Mouse (Mus musculus) hindbrain, embryonic 11.5 days (tissue): ENCODE data around the gene Sema3g. TPM values are rescaled to one million over a fixed set of nuclear protein-coding genes. Genes with fewer than 3 reads are reported as not detected.

Experiments
- ATAC-seq: fragments of 200-750 bp; cut with Nextera tagmentation; 2 replicates; pipeline ENCODE4 v1.8.0; 2017; ENCODE audit warnings: mild to moderate bottlenecking, moderate TSS enrichment, moderate library complexity; ENCODE audit not compliant: low FRiP score
- DNase-seq: peaks from one replicate; pipeline ENCODE4 v3.0.0-alpha.2; 2015; ENCODE audit warnings: low spot score
- H3K27ac ChIP-seq: fragments of 300-500 bp; sonication (generic); 2 replicates; pipeline ENCODE4 v1.5.1; 2014; ENCODE audit warnings: mild to moderate bottlenecking, low read depth, low read length
- H3K27me3 ChIP-seq: fragments of 300-500 bp; sonication (generic); 2 replicates; pipeline ENCODE4 v1.6.1; 2014; ENCODE audit warnings: mild to moderate bottlenecking, low read length, moderate library complexity, mixed read lengths; ENCODE audit not compliant: control insufficient read depth, insufficient read depth
- H3K36me3 ChIP-seq: fragments of 300-500 bp; sonication (generic); 2 replicates; pipeline ENCODE4 v1.6.1; 2014; ENCODE audit warnings: mild to moderate bottlenecking, low read length, moderate library complexity, mixed read lengths; ENCODE audit not compliant: control insufficient read depth, insufficient read depth
- H3K4me1 ChIP-seq: fragments of 300-500 bp; sonication (generic); replicated peaks from 2 replicates; pipeline ENCODE4 v1.6.1; 2014; ENCODE audit warnings: low read length, mixed read lengths; ENCODE audit not compliant: control insufficient read depth, insufficient read depth
- H3K4me2 ChIP-seq: fragments of 300-500 bp; sonication (generic); replicated peaks from 2 replicates; pipeline ENCODE4 v1.6.1; 2014; ENCODE audit warnings: mild to moderate bottlenecking, low read depth, low read length
- H3K4me3 ChIP-seq: fragments of 300-500 bp; sonication (generic); 2 replicates; pipeline ENCODE4 v1.5.1; 2014; ENCODE audit warnings: low read depth, low read length
- H3K9ac ChIP-seq: fragments of 300-500 bp; sonication (generic); 2 replicates; pipeline ENCODE4 v1.6.1; 2014; ENCODE audit warnings: low read depth, low read length
- H3K9me3 ChIP-seq: fragments of 300-500 bp; sonication (generic); 2 replicates; pipeline ENCODE4 v1.6.1; 2016; ENCODE audit warnings: low read length; ENCODE audit not compliant: control insufficient read depth
- WGBS: fragments of 180-500 bp; shearing (Covaris S2); extraction: QIAGEN DNeasy Blood & Tissue Kit; methylation state at CpG from one replicate; pipeline ENCODE4 v1.1.7; 2014; 5-methylcytosine and 5-hydroxymethylcytosine counted together
- polyA plus RNA-seq: library from polyadenylated mRNA; unstranded; fragments of >200 nt; fragmentation: Nextera tagmentation; extraction: Ambion mirVana; gene quantifications from 2 replicates; pipeline ENCODE4 v1.2.1, GENCODE M21; 2014

Sema3g gene
- polyA plus RNA-seq, 1 experiment from 2014 or later, result 0.51 TPM

DNA sequence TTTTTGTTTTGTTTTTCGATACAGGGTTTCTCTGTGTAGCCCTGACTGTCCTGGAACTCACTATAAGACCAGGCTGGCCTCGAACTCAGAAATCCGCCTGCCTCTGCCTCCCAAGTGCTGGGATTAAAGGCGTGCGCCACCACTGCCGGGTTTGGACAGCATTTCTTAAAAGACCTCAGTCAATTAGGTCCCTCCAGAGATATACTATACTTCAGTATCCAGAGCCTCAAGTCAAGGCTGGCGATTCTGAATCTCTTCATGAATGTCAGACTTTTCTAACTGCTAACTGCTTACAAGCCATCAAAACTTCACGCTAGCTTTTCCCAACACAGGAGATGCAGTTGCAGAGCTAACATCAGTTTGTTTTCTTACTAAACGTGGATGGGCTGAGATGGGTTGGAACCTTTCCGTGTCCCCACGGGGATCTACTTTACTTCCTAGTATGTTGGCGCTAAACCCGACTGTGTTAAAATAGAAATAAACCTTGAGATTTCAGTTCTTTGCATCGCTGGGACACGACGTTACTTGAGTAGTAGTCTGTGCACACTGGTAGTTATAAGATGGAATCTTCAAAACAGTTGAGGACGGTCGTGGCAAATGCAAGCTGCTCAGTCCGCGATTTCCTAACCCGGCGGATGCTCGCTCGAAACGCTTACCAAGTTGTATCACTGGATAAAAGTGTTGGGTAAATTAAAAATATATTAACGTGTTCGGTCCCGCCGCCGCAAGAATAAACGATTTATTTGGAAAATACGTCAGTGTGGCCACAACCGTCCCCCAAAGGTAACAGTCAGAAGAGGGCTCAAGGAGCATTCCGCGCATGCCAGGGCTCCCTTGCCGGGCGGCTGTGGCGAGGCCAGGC is 32.8 kb downstream of the Sema3g start:
- H3K36me3 ChIP-seq, result peaks cover 4% of the 10 kb centered on the region; the same call in 1 of the 2 replicates
- peak; percentile 23; the same call in 1 of the 2 replicates for ATAC-seq
- H3K4me2 ChIP-seq, result peak overlapping the region; percentile 80
- peak overlapping the region; percentile 96 for H3K4me3 ChIP-seq
- H3K27me3 ChIP-seq, result no peaks in the 10 kb centered on the region
- H3K9me3 ChIP-seq, result no peaks in the 10 kb centered on the region
- WGBS, result 23% methylated on average over 38 of the region's 38 CpGs
- no peaks in the 10 kb centered on the region; the same call in 1 of the 2 replicates for H3K4me1 ChIP-seq
- H3K27ac ChIP-seq, result peak overlapping the region; percentile 82
- no peak for DNase-seq
- H3K9ac ChIP-seq, result peak overlapping the region; percentile 98

DNA sequence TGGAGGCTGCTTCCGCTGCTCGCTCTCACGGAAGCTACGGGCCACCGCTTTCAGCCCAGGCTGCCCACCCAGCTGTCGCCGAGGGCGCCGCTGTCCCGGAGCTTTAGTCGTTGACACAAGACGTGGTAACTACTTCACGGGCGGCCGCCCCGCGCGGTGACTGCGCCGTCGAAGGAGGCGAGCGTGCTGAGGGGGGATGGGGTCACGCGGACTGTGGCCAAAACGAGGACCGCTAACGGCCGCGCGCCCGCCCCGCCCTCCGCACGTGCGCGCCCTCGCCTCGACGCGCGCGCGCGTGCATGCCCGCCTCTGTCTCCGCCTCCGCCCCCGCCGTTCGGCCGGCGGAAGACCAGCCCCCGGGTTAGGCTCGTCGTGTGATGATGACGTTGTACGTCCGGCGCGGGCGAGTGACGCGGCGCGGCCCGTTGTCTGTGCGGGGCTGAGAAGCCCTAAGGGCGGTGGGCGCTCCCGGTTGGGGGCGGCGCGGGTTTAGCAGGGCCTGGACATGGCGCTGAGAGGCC is 33.5 kb downstream of the Sema3g start, which contains the start of the genes Phf7 and Bap1:
Phf7 (minus strand) TSS at position 234 of the 521 bp plus-strand sequence.
Bap1 (plus strand) TSS at position 367 of the 521 bp plus-strand sequence.
- ATAC-seq (peak; percentile 92), DNase-seq (peak; percentile 99)
- Histone ChIP-seq H3K4me3 (peak within 1 kb of the TSS; percentile 96), H3K27me3 (no peaks in the 10 kb centered on the region), H3K4me1 (no peaks in the 10 kb centered on the region; the same call in 1 of the 2 replicates), H3K36me3 (peaks cover 4% of the 10 kb centered on the region; the same call in 1 of the 2 replicates), H3K4me2 (peak within 1 kb of the TSS; percentile 80), H3K9me3 (no peaks in the 10 kb centered on the region), H3K27ac (peak within 1 kb of the TSS; percentile 82), H3K9ac (peak within 1 kb of the TSS; percentile 98)
- WGBS, result under 1% methylated on average over 70 of the region's 75 CpGs

DNA sequence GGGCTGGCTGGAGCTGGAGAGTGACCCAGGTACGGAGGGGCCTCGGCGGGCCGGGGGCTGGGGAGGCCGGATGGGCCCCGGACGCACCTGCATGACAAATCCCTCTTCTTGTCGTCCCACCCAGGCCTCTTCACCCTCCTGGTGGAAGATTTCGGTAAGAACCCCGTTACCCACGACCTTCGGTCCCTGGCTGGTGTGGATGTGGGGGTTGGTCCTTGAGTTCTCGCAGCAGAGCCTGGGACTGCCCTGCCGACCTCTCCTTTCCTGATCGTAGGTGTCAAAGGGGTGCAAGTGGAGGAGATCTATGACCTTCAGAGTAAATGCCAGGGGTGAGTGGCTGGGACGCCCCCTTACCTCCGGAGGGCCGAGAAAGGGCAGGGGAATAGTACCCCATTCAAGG is 34.0 kb downstream of the Sema3g start:
- peak overlapping the region; percentile 96 for H3K4me3 ChIP-seq
- DNase-seq, result no peak
- WGBS, result 2% methylated on average over 18 of the region's 18 CpGs
- H3K27me3 ChIP-seq, result no peaks in the 10 kb centered on the region
- H3K9me3 ChIP-seq, result no peaks in the 10 kb centered on the region
- no peak overlapping the region for H3K27ac ChIP-seq
- no peaks in the 10 kb centered on the region; the same call in 1 of the 2 replicates for H3K4me1 ChIP-seq
- peak; percentile 76; the same call in 1 of the 2 replicates for ATAC-seq
- H3K9ac ChIP-seq, result peak overlapping the region; percentile 98
- peak overlapping the region; percentile 80 for H3K4me2 ChIP-seq
- peaks cover 8% of the 10 kb centered on the region; the same call in 1 of the 2 replicates for H3K36me3 ChIP-seq

DNA sequence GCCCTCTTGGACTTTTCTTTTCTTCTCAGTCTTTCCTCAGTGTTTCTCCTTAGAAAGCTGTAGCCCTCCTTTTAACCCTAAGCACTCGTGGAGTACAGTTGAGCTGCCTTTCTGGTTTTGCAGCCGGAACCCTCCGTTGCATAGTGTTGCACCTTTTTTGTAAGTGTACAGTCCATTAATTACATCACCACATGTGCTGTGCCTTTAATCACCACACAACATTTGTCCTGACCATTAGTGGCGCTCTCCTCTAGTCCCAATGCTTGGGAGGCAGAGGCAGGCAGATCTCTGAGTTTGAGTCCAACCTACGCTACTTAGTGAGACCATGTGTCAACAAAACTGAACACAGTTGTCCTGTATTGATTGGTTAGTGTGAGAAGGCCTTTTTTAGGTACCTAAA is 34.4 kb downstream of the Sema3g start:
- no peak for ATAC-seq
- Histone ChIP-seq H3K27me3 (no peaks in the 10 kb centered on the region), H3K27ac (no peak overlapping the region), H3K9me3 (no peaks in the 10 kb centered on the region), H3K4me3 (peak overlapping the region; percentile 96), H3K36me3 (peaks cover 13% of the 10 kb centered on the region; the same call in 1 of the 2 replicates), H3K9ac (peak overlapping the region; percentile 98), H3K4me1 (no peaks in the 10 kb centered on the region; the same call in 1 of the 2 replicates), H3K4me2 (peak overlapping the region; percentile 80)
- 88% methylated on average over 5 of the region's 5 CpGs for WGBS
- DNase-seq, result no peak

DNA sequence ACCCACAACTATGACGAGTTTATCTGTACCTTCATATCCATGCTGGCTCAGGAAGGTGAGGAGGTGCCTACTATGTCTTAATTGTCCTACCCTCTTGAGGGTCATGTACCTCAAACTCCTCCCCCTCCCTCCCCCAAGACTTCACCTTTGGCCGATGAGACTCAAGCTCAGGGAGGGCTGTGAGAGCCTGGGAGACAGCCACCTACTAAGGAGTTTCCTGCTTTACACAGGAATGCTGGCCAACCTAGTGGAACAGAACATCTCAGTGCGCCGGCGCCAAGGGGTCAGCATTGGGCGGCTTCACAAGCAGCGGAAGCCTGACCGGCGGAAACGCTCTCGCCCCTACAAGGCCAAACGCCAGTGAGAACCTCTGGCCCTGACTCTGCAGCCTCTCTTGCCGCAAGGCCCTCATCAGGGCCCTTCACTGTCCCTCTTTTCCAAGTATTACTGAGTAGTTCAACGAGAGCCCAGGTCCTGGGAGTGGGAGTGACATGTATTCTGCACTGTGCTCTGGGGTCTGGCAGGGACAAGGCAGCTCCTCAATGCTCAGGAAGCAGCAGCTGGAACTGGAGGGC is 40.9 kb downstream of the Sema3g start:
- H3K36me3 ChIP-seq, result peaks cover 30% of the 10 kb centered on the region
- DNase-seq, result no peak
- no peaks in the 10 kb centered on the region for H3K27me3 ChIP-seq
- WGBS, result 95% methylated on average over 14 of the region's 14 CpGs
- ATAC-seq, result no peak
- no peak overlapping the region for H3K4me2 ChIP-seq
- no peaks in the 10 kb centered on the region for H3K4me1 ChIP-seq
- H3K9me3 ChIP-seq, result no peaks in the 10 kb centered on the region
- no peak overlapping the region for H3K4me3 ChIP-seq
- no peak overlapping the region for H3K27ac ChIP-seq
- no peak overlapping the region for H3K9ac ChIP-seq

DNA sequence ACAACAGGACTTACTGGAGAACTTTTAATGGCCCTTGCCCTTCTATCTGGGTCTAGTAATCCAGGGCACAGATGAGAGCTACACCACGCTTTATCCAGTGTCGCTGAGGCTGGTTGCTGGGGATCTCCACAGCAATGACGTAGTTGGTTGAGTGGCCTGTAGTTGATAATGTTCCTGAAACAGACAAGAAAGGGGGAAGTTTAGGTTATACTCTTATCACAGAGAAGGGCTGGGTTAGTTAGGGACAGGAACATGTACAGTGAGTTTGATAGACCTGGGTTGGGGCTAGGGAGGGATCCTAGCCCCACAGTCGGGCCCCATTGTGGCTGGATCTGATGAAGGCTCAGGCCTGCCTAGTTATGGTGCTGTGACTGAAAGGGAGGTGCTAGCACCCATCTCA is 42.7 kb downstream of the Sema3g start:
- H3K9ac ChIP-seq, result no peak overlapping the region
- DNase-seq (no peak), ATAC-seq (no peak)
- H3K27ac ChIP-seq, result no peak overlapping the region
- 95% methylated on average over 4 of the region's 4 CpGs for WGBS
- H3K4me3 ChIP-seq, result no peak overlapping the region
- H3K27me3 ChIP-seq, result no peaks in the 10 kb centered on the region
- peaks cover 27% of the 10 kb centered on the region for H3K36me3 ChIP-seq
- no peaks in the 10 kb centered on the region for H3K4me1 ChIP-seq
- H3K9me3 ChIP-seq, result no peaks in the 10 kb centered on the region
- H3K4me2 ChIP-seq, result no peak overlapping the region

DNA sequence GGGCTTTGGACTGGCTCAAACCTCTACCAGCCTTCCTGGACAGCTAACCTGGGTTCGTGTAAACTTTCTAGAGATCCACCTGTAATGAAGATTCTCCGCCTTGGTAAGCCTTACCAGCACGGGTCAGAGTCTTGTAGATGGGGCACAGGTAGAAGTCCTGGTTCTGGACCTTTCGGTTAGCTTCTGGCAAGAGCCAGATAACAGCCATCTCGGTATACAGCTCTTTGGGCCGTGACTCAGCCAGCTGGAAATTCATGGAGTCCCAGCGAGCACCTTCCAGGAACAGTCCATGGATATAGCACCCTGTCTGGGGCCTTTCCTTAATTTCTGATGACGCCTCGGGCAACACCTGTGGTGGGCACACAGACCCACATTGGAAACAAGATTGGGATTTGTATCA is 43.3 kb downstream of the Sema3g start:
- H3K36me3 ChIP-seq, result peaks cover 27% of the 10 kb centered on the region
- H3K9ac ChIP-seq, result no peak overlapping the region
- H3K4me1 ChIP-seq, result no peaks in the 10 kb centered on the region
- H3K4me2 ChIP-seq, result no peak overlapping the region
- H3K4me3 ChIP-seq, result no peak overlapping the region
- ATAC-seq, result no peak
- 93% methylated on average over 9 of the region's 9 CpGs for WGBS
- H3K9me3 ChIP-seq, result no peaks in the 10 kb centered on the region
- no peaks in the 10 kb centered on the region for H3K27me3 ChIP-seq
- H3K27ac ChIP-seq, result no peak overlapping the region
- no peak for DNase-seq

DNA sequence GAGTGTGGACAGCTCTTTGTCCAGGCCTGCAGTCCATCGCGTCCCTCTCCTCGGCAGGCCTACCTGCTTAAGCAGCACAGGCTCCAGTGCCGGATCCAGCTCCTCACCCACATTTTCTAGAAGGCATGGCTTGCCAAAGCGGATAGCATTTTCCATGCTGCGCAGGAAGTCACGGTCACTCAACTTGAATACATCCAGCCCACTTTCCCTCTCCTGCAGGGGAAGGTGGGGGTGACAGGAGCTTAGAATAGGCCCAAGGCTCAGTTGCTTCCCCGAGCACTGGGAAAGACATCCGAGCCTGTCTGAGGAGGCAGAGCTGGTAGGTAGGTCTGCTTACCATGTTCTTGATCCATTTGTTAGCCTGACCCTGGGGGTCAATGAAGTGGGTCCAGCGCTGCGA is 50.0 kb downstream of the Sema3g start:
- no peak overlapping the region for H3K27ac ChIP-seq
- ATAC-seq, result no peak

More for the DNA sequence above, 50.0 kb downstream of the Sema3g start:
- Histone ChIP-seq H3K4me3 (no peak overlapping the region), H3K9me3 (no peaks in the 10 kb centered on the region), H3K4me2 (no peak overlapping the region), H3K9ac (no peak overlapping the region), H3K4me1 (peaks cover 13% of the 10 kb centered on the region), H3K27me3 (no peaks in the 10 kb centered on the region), H3K36me3 (no peaks in the 10 kb centered on the region)
- DNase-seq, result no peak
- 76% methylated on average over 11 of the region's 11 CpGs for WGBS
